Mouse (Mus musculus) liver, adult (tissue): ENCODE data around the gene Mfsd7a.

Experiments
- GATA4 ChIP-seq: IDR thresholded peaks from 2 replicates; pipeline ENCODE4 v1.6.1; 2014; ENCODE audit warnings: mild to moderate bottlenecking, low read length; ENCODE audit not compliant: insufficient replicate concordance

Mfsd7a gene

DNA sequence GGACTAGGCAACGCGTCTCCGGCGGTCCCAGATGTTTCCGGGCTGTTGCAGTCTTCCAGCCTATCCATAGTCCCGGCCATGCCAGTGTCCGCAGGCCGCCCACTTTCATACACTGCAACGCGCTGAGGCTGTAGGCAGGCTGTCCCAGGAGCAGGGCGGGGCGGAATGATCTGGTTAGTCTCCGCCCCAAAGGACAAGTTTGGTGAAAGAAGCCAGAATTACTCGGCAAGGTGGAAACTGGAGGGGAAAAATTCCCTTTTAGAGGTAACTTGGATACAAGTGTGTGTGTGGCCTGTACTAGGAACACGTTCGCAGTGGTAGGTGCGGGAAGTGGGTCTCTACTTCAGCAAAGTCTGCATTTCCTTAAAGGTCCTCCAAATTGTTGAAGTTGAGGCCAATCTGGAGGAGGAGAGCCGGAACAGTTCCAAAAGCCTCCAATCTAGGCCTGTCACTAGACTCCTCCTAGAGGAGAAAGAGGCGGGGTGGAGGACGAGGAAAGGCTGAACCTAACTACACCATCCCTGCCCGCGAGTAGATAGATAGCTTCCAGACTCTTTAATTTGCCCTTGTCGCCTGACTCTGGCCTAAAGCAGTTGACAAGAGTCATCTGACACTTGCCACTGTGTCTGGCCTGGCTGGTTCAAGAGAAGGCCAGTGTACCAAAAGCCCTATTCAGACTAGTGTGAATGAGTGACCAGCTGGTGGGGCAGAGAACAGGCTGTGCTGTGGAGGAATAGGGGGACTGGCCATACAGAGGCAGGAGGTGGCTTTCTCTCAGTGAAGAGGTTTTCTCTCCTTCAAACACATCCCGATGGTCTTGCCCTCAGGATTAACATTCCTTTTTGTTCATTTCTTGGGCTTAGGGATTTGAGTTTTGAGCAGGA lies at the start of gene Mfsd7a:
TSS of gene Mfsd7a (minus strand) at position 107 of the 884 bp plus-strand sequence.
- TF ChIP-seq GATA4, result no peak; the same call in 1 of the 2 replicates

DNA sequence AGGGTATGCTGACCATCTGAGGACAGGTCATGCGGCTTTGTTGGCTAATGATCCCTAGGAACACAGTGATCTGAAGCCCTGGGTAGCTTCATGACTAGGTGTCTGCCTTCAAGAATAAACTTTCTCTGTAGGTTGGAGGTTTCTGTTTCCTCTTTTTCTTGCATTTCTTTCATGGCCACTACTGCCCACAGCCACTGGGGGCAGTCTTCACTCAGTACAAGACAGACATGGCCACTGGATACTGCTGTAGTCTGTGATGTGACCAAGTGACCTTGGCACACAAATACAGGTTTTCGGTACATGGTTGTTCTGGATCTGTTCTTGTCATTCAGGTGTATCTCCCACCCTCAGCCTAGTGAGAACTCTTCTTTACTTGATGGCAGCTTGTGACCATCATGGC lies 36.5 kb upstream of the Mfsd7a start:
- no peak for TF ChIP-seq GATA4

DNA sequence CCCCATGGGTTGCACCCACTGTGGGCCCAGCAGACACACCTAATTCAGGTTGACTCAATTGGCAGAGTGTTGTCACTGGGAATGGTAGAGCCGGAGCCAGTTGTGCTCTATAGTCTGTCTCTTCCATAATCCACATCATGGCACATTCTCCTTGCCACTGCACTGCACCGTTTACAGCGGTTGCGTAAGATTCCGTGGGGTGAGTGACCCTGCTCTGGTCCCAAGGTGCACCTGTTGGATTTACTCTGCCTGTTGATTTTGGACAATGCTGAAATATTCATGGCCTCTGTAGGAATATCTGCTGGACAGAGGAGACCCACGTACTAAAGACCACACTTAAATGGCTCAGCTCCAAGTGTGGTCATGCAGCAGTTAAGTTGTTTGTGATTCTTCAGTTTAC lies 34.3 kb upstream of the Mfsd7a start:
- no peak for TF ChIP-seq GATA4

DNA sequence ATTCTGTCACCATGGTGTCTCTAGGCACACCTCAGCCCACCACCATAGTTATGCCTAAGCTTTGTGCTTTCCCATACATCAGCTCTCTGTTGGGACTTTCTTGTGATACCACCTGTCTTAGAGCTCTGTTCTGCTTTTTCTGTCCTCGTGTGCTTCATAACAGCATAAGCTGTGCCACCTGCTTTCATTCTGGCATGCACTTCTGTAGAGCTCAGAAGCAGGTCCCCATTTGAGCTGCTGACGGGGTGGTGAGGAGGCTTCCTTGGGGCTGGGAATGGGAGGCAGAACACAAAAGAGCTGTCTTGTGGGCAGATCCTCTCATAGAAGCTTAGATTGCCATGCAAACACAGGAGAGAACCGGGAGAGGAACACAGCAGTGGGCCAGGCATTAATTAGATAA lies 27.3 kb upstream of the Mfsd7a start:
- TF ChIP-seq GATA4, result no peak

DNA sequence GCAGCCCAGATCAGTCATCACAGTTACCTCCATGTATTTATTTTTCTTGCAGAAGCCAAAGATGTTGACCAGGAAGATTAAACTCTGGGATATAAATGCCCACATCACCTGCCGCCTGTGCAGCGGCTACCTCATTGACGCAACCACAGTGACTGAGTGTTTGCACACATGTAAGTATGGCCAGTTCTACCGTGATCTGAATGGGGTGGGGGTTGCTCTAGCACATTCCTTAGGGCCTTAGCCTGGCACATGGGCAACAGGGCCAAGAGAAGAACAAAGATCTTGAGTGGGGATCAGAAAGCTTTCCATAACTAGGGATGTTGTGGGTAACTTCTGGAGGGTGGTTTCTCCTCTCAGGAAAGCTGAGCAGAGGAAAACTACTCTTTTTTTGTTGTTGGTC lies 25.0 kb upstream of the Mfsd7a start:
- no peak for TF ChIP-seq GATA4

DNA sequence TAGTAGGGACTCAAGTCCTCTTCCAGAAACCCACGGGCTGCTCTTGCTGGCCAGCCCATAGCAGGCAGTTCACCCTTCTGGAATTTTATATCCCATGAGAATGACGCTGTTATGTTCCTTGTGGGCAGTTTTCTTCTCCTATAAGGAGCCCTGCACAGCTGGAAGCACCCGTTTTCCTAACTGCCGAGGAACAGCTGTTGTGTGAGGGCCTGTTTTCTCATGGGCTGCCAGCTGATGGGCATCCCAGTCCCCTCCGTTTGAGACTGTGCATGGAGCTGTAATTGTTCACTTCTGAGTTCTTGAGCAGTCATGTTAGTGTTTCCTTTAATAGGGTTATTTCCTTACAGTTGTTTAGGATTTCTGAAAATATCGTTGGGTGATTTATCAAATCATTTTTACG lies 20.9 kb upstream of the Mfsd7a start:
- TF ChIP-seq GATA4, result no peak

DNA sequence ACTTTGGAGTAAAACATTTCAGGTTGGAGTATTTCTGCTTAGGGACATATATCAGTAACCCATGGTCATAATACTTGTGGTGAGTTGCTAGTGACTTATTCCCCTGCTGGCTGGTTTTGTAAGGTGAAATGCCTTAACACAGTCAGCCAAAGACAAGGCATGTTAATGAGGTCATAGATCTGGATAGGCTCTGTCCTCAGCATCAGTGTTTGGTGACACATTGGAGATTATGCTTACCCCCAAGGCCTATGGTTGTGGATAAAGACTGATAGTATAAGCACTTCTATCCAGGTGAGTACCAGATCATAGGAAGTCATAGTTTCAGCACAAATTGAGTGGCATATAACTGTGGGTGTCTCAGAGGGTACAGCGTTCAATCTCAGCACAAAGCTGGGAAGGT lies 18.0 kb upstream of the Mfsd7a start:
- TF ChIP-seq GATA4, result no peak

DNA sequence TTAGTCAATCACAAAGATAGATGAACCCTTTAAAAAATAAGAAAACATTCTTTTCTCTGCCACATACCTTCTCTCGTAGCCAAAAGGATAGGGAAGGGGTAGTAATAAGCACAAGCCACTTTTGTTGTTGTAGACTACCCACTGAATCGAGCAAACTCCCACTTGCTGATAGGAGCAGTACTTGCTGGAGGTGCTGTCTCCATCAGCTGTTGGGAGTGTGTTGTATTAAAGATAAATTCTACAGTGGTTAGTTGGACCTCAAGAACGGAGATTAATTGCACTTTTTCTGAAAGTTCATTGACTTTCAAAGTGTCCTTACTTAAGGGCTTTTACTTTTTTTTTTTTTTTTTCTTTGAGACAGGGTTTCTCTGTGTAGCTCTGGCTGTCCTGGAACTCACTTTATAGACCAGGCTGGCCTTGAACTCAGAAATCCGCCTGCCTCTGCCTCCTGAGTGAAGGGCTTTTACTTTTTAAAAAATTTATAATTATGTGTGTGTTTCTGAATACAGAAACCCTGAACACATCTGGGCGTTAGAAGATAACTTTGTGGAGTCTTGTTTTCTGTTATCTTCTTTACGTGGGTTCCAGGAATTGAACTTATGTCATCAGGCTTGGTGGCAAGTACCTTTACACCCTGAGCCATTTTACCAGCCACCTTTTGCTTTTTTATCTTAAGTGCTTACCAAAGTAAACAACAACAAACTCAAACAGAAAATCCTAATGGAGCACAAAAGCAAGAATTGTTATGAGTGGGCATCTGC lies 16.6 kb upstream of the Mfsd7a start:
- TF ChIP-seq GATA4, result no peak

DNA sequence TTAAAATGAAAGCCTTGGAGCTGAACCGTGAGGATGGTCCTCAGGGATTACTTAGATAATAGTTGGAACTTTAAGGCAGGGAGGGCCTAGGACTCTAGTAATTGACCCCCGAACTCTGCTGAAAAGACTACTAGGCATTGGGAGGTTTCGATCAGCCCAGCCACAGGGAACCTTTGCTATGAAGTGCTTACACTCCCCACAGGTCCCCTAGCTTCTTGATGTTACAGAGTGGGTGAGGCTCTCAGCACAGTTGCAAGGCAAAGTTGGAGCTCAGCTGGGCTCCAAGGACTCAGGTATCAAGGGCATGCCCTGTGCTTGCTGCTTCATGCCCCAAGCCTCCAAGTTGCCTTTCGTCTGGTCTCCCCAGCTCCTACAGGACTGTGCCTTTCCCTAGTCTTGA lies 13.8 kb upstream of the Mfsd7a start:
- TF ChIP-seq GATA4, result no peak

DNA sequence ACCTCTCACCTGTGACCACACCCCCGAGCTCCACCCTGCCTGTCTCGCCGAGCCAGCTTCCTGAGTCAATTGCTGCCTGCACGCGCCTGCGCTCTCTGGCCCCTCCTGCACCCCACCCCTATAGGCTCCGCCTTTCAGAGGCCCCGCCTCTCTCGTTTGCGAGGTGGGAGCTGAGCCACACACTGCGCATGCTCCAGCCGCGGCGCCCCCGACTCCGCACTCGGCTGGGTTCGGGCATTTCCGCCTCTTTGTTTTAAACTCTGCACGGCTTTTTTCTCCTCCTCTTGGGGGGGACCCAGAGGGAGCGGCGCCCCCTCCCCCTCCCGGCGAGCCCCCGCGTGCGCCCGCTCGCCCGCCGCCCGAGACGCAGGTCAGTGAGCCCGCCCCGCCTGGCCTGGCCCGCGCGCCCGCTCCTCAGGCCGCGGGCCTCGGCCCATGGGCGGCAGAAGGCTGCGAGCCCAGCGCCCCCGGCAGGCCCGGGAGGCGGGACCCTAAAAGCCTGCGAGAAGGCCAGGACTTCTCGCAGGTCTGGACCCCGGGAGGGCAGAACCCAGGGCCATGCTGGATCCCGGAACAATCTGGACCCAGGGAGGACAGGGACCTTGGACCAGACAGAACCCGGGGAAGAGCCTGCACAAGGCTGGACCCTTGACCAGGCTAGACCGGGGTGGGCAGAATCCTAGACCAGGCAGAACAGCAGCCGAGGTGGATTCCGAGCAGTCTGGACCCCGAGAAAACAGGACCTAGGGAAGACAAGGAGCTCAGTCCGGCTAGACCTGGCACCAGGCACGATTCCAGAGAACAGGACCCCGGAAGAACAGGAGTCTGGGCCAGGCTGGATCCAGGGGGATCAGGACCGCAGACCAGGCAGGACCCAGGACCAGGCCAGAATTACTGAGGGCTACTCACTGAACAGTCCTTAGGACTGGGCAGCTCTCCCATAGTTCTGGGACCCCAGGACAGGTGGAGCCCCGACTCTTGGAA lies 12.7 kb upstream of the Mfsd7a start, which contains the start of gene Pcgf3:
TSS of gene Pcgf3 (plus strand) at position 151 of the 984 bp plus-strand sequence.
- no peak for TF ChIP-seq GATA4

DNA sequence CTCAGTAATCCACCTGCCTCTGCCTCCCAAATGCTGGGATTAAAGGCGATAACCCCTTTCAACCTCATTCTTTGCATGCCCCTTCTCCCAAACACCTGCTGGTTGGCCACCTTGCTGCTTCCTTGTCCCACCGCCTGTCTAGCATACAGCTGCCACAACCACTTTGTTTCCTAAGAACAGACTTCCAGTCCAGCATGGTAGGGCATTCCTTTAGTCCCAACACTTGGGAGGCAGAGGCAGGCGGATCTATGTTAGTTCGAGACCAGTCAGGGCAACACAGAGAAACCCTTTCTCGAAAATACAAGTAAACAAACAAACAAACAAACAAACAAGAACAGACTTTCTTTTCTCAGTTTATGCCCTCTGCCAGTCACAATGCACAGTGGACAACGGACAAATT lies 11.8 kb upstream of the Mfsd7a start:
- no peak for TF ChIP-seq GATA4

DNA sequence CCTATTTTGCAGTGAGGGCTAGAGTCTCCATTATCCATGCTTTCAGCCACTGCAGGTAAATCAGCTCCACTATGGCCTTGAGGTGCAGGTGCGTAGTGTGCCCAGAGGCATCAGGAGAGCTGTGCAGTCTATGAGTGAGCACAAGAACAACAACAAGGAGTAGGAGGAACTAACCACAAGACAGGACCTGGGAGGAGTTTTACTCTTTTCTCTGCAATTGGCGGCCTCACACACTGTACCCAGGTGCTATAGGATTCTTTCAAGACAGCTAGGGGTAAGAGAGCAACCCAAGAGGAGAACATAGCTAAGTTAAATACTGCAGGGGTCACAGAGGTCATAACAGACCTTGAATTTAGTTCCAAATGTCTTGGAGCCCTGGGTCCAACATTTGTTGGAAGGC lies 10.0 kb upstream of the Mfsd7a start:
- no peak for TF ChIP-seq GATA4

DNA sequence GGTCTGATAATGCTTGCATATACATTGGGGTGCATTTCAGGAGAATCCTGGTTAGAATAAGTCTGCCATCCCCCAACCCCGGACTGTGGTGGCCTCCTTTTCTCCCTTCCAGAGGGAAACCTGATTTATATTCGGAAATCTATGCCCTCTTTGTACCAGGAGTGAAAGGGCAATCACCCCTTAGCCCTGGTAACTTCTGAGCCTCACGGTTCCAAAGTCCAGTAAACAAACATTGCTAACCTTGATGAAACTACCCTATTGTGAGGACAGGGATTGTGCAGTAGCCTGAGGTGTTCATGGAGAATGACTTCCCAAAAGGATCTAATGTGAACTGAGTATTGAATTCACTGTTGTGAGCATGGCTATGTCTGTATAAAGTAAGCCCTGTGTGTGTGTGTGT lies 5.4 kb upstream of the Mfsd7a start:
- no peak for TF ChIP-seq GATA4

DNA sequence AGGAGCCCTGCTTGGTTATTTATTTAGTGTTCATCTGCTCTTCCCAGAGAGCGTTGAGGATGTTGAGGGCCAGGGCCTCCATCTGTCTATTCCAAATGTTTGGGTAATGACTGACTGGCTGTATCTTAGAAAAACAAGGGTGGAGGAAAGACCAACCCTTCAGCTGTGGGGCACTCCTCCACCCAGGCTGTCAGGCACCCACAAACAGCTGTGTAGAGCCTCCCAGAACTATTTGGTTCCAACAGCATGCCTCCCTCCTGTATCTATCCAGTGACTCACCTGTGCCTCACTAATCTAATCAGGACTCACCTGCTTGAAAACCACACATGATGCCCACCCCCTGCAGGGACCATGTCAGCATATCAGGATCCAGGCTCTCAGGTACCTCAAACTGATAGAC lies 3.7 kb upstream of the Mfsd7a start:
- TF ChIP-seq GATA4, result no peak

DNA sequence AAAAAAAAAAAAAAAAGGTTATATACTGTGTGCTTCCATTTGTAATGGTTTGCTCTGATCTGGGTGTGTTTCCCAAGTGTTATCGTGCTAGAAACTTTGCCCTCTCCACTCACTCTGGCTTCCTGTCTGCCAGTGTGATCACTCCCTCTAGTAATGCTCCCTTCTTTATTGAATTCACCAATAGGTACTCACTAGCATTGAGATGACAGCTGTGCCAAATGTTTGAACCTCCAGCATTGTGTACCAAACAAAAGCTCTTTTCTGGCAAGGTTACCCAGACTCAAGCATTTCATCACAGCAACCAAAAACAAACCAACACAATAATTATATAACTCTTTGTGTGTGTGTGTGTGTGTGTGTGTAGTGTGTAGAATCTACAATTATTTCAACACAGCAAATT lies 2.9 kb upstream of the Mfsd7a start:
- TF ChIP-seq GATA4, result no peak
